Mouse (Mus musculus) CH12.LX (cell line): ENCODE data around the gene Trappc3. TPM values are rescaled to one million over a fixed set of nuclear protein-coding genes. Genes with fewer than 3 reads are reported as not detected.

Source experiments
- DNase-seq: peaks from one replicate; pipeline ENCODE4 v3.0.0-alpha.2; 2013; ENCODE audit errors: extremely low read depth
- H3K27ac ChIP-seq: 2 replicates; pipeline ENCODE4 v1.5.1; 2012; ENCODE audit warnings: low read depth, mild to moderate bottlenecking, control low read depth, moderate library complexity; ENCODE audit not compliant: insufficient read depth
- H3K27me3 ChIP-seq: replicated peaks from 2 replicates; pipeline ENCODE3; 2012; ENCODE audit warnings: inconsistent platforms
- H3K36me3 ChIP-seq, 2 experiments: replicated peaks in 1 of 2; 2 replicates each; pipeline versions ENCODE3 to v1.6.1; 2012; ENCODE audit warnings: inconsistent platforms in 1 of 2, low read length in 1 of 2, mild to moderate bottlenecking in 1 of 2, mixed read lengths in 1 of 2, moderate library complexity in 1 of 2; ENCODE audit not compliant: control insufficient read depth in 1 of 2, insufficient read depth in 1 of 2
- H3K4me1 ChIP-seq, 2 experiments: 2 replicates each; pipeline ENCODE4 v1.6.1; 2012; ENCODE audit warnings: inconsistent platforms in 1 of 2, moderate library complexity in 1 of 2; ENCODE audit not compliant: insufficient read depth in 2 of 2, control insufficient read depth in 1 of 2
- H3K4me2 ChIP-seq: 2 replicates; pipeline ENCODE4 v1.6.1; 2012; ENCODE audit warnings: low read depth, mild to moderate bottlenecking, control low read depth; ENCODE audit not compliant: poor library complexity, insufficient read depth, severe bottlenecking
- H3K4me3 ChIP-seq, 3 experiments: fragments of 150-350 bp in 1 of 3; sonication (generic) in 1 of 3; replicated peaks in 1 of 3; 2 replicates each; pipeline versions ENCODE3 to v1.5.1; 2011 to 2012; ENCODE audit warnings: low read depth in 2 of 3, low read length in 2 of 3, mild to moderate bottlenecking in 2 of 3, moderate library complexity in 2 of 3, control low read depth in 1 of 3, improper control_type of control experiment in 1 of 3, inconsistent platforms in 1 of 3, mixed read lengths in 1 of 3; ENCODE audit not compliant: poor library complexity in 1 of 3
- H3K79me2 ChIP-seq: replicated peaks from 2 replicates; pipeline ENCODE4 v1.6.1; 2012; ENCODE audit warnings: mild to moderate bottlenecking, moderate library complexity; ENCODE audit not compliant: control insufficient read depth, poor library complexity, insufficient read depth, severe bottlenecking; ENCODE audit errors: extremely low read depth
- H3K9ac ChIP-seq: 2 replicates; pipeline ENCODE4 v1.6.1; 2012; ENCODE audit warnings: low read depth, mild to moderate bottlenecking, control low read depth, moderate library complexity; ENCODE audit not compliant: insufficient read depth
- H3K9me3 ChIP-seq: replicated peaks from 2 replicates; pipeline ENCODE3; 2012; ENCODE audit warnings: low read length, inconsistent platforms, mixed read lengths
- BHLHE40 ChIP-seq: IDR thresholded peaks from 2 replicates; pipeline ENCODE4 v1.6.1; 2011; ENCODE audit warnings: mild to moderate bottlenecking, low read depth, low read length, improper control_type of control experiment
- CHD1 ChIP-seq: IDR thresholded peaks from 2 replicates; pipeline ENCODE4 v1.6.1; 2012; ENCODE audit warnings: low read depth, low read length, improper control_type of control experiment, inconsistent platforms
- CHD2 ChIP-seq: IDR thresholded peaks from 2 replicates; pipeline ENCODE4 v1.6.1; 2011; ENCODE audit warnings: low read length, improper control_type of control experiment
- E2F4 ChIP-seq: IDR thresholded peaks from 2 replicates; pipeline ENCODE4 v1.6.1; 2011; ENCODE audit warnings: low read depth, low read length, improper control_type of control experiment; ENCODE audit not compliant: insufficient replicate concordance
- ETS1 ChIP-seq: conservative IDR thresholded peaks from 2 replicates; pipeline ENCODE4 v1.6.1; 2012; ENCODE audit warnings: low read depth, mild to moderate bottlenecking, inconsistent platforms, low read length, improper control_type of control experiment, moderate library complexity
- GABPA ChIP-seq: IDR thresholded peaks from 2 replicates; pipeline ENCODE4 v1.6.1; 2012; ENCODE audit warnings: low read depth, low read length, improper control_type of control experiment, inconsistent platforms; ENCODE audit not compliant: insufficient replicate concordance
- IRF4 ChIP-seq: IDR thresholded peaks from 2 replicates; pipeline ENCODE4 v1.6.1; 2014; ENCODE audit warnings: low read depth, mild to moderate bottlenecking, inconsistent platforms, low read length, improper control_type of control experiment
- JUN ChIP-seq: IDR thresholded peaks from 2 replicates; pipeline ENCODE4 v1.6.1; 2011; ENCODE audit warnings: low read depth, mild to moderate bottlenecking, low read length, improper control_type of control experiment, moderate library complexity; ENCODE audit not compliant: insufficient read depth
- JUND ChIP-seq: conservative IDR thresholded peaks from 2 replicates; pipeline ENCODE4 v1.6.1; 2011; ENCODE audit warnings: low read depth, low read length, improper control_type of control experiment
- KAT2A ChIP-seq: IDR thresholded peaks from 2 replicates; pipeline ENCODE4 v1.6.1; 2012; ENCODE audit warnings: low read length, improper control_type of control experiment, inconsistent platforms; ENCODE audit not compliant: insufficient replicate concordance
- MAFK ChIP-seq: IDR thresholded peaks from 2 replicates; pipeline ENCODE4 v1.6.1; 2011; ENCODE audit warnings: low read length, improper control_type of control experiment; ENCODE audit not compliant: insufficient replicate concordance
- MAX ChIP-seq: IDR thresholded peaks from 2 replicates; pipeline ENCODE4 v1.6.1; 2011; ENCODE audit warnings: low read length, improper control_type of control experiment
- MAZ ChIP-seq: IDR thresholded peaks from 2 replicates; pipeline ENCODE4 v1.6.1; 2012; ENCODE audit warnings: low read depth, mild to moderate bottlenecking, inconsistent platforms, low read length, improper control_type of control experiment, moderate library complexity
- MXI1 ChIP-seq: IDR thresholded peaks from 2 replicates; pipeline ENCODE4 v1.6.1; 2011; ENCODE audit warnings: mild to moderate bottlenecking, low read depth, low read length, improper control_type of control experiment
- MYC ChIP-seq: IDR thresholded peaks from 2 replicates; pipeline ENCODE4 v1.6.1; 2011; ENCODE audit warnings: low read depth, mild to moderate bottlenecking, improper control_type of control experiment, low read length
- NELFE ChIP-seq: IDR thresholded peaks from 2 replicates; pipeline ENCODE4 v1.6.1; 2011; ENCODE audit warnings: low read depth, low read length, improper control_type of control experiment
- NRF1 ChIP-seq: IDR thresholded peaks from 2 replicates; pipeline ENCODE4 v1.6.1; 2014; ENCODE audit warnings: low read depth, mild to moderate bottlenecking, inconsistent platforms, low read length, improper control_type of control experiment, moderate library complexity
- PAX5 ChIP-seq: IDR thresholded peaks from 2 replicates; pipeline ENCODE4 v1.6.1; 2012; ENCODE audit warnings: low read length, inconsistent platforms, mixed read lengths
- POLR2A ChIP-seq: IDR thresholded peaks from 2 replicates; pipeline ENCODE4 v1.6.1; 2011; ENCODE audit warnings: low read depth, mild to moderate bottlenecking, improper control_type of control experiment, low read length
- POLR2AphosphoS2 ChIP-seq: IDR thresholded peaks from 2 replicates; pipeline ENCODE4 v1.6.1; 2011; ENCODE audit warnings: low read depth, low read length, improper control_type of control experiment
- SMC3 ChIP-seq: IDR thresholded peaks from 2 replicates; pipeline ENCODE4 v1.6.1; 2011; ENCODE audit warnings: low read depth, low read length, improper control_type of control experiment
- TBP ChIP-seq: conservative IDR thresholded peaks from 2 replicates; pipeline ENCODE4 v1.6.1; 2011; ENCODE audit warnings: low read depth, low read length, improper control_type of control experiment
- TCF12 ChIP-seq: IDR thresholded peaks from 2 replicates; pipeline ENCODE4 v1.6.1; 2014; ENCODE audit warnings: low read depth, mild to moderate bottlenecking, inconsistent platforms, low read length, improper control_type of control experiment
- USF1 ChIP-seq: IDR thresholded peaks from 2 replicates; pipeline ENCODE4 v1.6.1; 2014; ENCODE audit warnings: low read depth, mild to moderate bottlenecking, inconsistent platforms, low read length, improper control_type of control experiment
- USF2 ChIP-seq: conservative IDR thresholded peaks from 2 replicates; pipeline ENCODE4 v1.6.1; 2011; ENCODE audit warnings: low read depth, low read length, improper control_type of control experiment
- ZMIZ1 ChIP-seq: IDR thresholded peaks from 2 replicates; pipeline ENCODE4 v1.6.1; 2012; ENCODE audit warnings: low read depth, mild to moderate bottlenecking, inconsistent platforms, low read length, improper control_type of control experiment
- ZNF384 ChIP-seq: IDR thresholded peaks from 2 replicates; pipeline ENCODE4 v1.6.1; 2012; ENCODE audit warnings: low read depth, low read length, improper control_type of control experiment, inconsistent platforms
- dilution Hi-C: fragments of 300-500 bp; cut with MboI; formaldehyde crosslinking; loops from 2 replicates; pipeline ENCODE4 v1.14.3; 2020; ENCODE audit warnings: low sequenced_read_pairs; ENCODE audit not compliant: extremely low pct_unique_long_range_greater_than_20kb, extremely low pct_ligation_motif_present
- in situ Hi-C: fragments of 300-500 bp; cut with MboI; formaldehyde crosslinking; loops from 3 replicates; pipeline ENCODE4 v1.14.3; 2019; ENCODE audit warnings: low sequenced_read_pairs, low pct_ligation_motif_present, low pct_unique_long_range_greater_than_20kb, mixed read lengths
- polyA plus RNA-seq: library from polyadenylated mRNA; unstranded; fragments of >175 nt; gene quantifications from 2 replicates; pipeline ENCODE4 v1.2.1, GENCODE M21; 2012; ENCODE audit warnings: low read depth; ENCODE audit not compliant: insufficient read length
- total RNA-seq, 2 experiments: library from RNA; depleted of rRNA; stranded (reverse); fragments of 300-350 nt in 1 of 2; fragments of >200 nt in 1 of 2; gene quantifications; 2 replicates each; pipeline ENCODE4 v1.2.3; 2012 to 2014

The Trappc3 gene
- total and polyA plus RNA-seq, 3 experiments: 72.7 to 94.8 (median 74.1) TPM

- TF ChIP-seq E2F4 (no peak), ZNF384 (no peak), ZMIZ1 (no peak), USF2 (no peak), TBP (no peak), SMC3 (peak; percentile 100), ETS1 (no peak), PAX5 (no peak), CHD1 (no peak), MAX (no peak), GABPA (no peak), POLR2AphosphoS2 (no peak), JUND (no peak), MAFK (no peak), MYC (0 out of 2 replicates have a peak, but pooled peaks have one; percentile 53), POLR2A (no peak), BHLHE40 (no peak), CHD2 (no peak), MAZ (no peak), KAT2A (0 out of 2 replicates have a peak, but pooled peaks have one; percentile 26), MXI1 (no peak)
These were observed 34.9 kb upstream of the Trappc3 start (continued) for GRCm38 (mm10) chr4:126227077-126227761.

DNA sequence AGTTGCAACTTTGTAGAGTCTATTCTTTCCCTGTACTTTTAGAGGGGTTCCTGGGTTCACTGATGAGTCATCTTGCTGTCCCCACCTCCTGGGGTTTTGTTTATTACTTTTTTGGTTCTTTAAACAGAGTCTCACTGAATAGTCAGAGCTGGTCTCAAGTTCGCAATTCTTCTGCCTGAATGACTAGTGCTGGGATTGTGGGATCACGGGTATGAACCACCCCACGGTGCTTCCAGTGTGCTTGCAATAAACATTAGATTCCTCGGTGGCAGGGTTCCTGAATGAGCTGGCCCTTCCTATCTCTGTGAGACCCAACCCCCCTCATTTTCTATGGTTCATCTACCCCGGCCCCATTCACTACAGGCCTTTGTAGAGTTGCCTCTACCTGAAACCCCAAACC is 34.0 kb upstream of the Trappc3 start:
- TF ChIP-seq POLR2A (no peak), POLR2AphosphoS2 (no peak), NELFE (no peak), NRF1 (no peak), MYC (no peak), TCF12 (no peak), ETS1 (no peak), JUN (no peak), USF1 (no peak), TBP (no peak), CHD2 (no peak), IRF4 (no peak), MAZ (no peak), PAX5 (no peak)
- Histone ChIP-seq H3K27me3 (no peaks in the 10 kb centered on the region), H3K4me3 (no peak overlapping the region), H3K79me2 (no peaks in the 10 kb centered on the region), H3K9ac (no peak overlapping the region), H3K27ac (no peak overlapping the region), H3K9me3 (no peaks in the 10 kb centered on the region), H3K4me2 (no peak overlapping the region), H3K4me1 (peaks cover 13 to 56% of the 10 kb centered on the region in 2 experiments), H3K36me3 (peaks cover 15 to 35% of the 10 kb centered on the region in 2 experiments)
- in situ Hi-C loops: loop anchor here (5.0 kb wide), 2 partner anchors 34 to 74 kb away; partner anchors contain the start of gene Trappc3
- dilution Hi-C loops: no loop called here
- DNase-seq: no peak
